Mouse (Mus musculus) hindbrain, embryonic 14.5 days (tissue): Measurements from ENCODE around the gene Paqr5. TPM values are rescaled to one million over a fixed set of nuclear protein-coding genes. Genes with fewer than 3 reads are reported as not detected.

Experiments used
- ATAC-seq: fragments of 200-750 bp; cut with Nextera tagmentation; 2 replicates; pipeline ENCODE4 v1.8.0; 2017; ENCODE audit warnings: moderate number of reproducible peaks, mild to moderate bottlenecking, moderate TSS enrichment, moderate library complexity; ENCODE audit not compliant: low FRiP score
- DNase-seq: peaks from one replicate; pipeline ENCODE4 v3.0.0-alpha.2; 2015; ENCODE audit warnings: low spot score
- H3K27ac ChIP-seq: fragments of 300-500 bp; sonication (generic); 2 replicates; pipeline ENCODE4 v1.5.1; 2014; ENCODE audit warnings: mild to moderate bottlenecking, moderate library complexity
- H3K27me3 ChIP-seq: fragments of 300-500 bp; sonication (generic); 2 replicates; pipeline ENCODE4 v1.6.1; 2014; ENCODE audit warnings: mild to moderate bottlenecking, low read length, mixed read lengths; ENCODE audit not compliant: control insufficient read depth, insufficient read depth
- H3K36me3 ChIP-seq: fragments of 300-500 bp; sonication (generic); replicated peaks from 2 replicates; pipeline ENCODE4 v1.6.1; 2014; ENCODE audit not compliant: control insufficient read depth, insufficient read depth
- H3K4me1 ChIP-seq: fragments of 300-500 bp; sonication (generic); replicated peaks from 2 replicates; pipeline ENCODE4 v1.6.1; 2014; ENCODE audit warnings: antibody characterized with exemption, low read length, mixed read lengths; ENCODE audit not compliant: control insufficient read depth, insufficient read depth
- H3K4me2 ChIP-seq: fragments of 300-500 bp; sonication (generic); replicated peaks from 2 replicates; pipeline ENCODE4 v1.6.1; 2014; ENCODE audit warnings: mild to moderate bottlenecking, moderate library complexity
- H3K4me3 ChIP-seq: fragments of 300-500 bp; sonication (generic); replicated peaks from 2 replicates; pipeline ENCODE4 v1.5.1; 2014; ENCODE audit warnings: mild to moderate bottlenecking, low read length
- H3K9ac ChIP-seq: fragments of 300-500 bp; sonication (generic); 2 replicates; pipeline ENCODE4 v1.6.1; 2014
- H3K9me3 ChIP-seq: fragments of 300-500 bp; sonication (generic); 2 replicates; pipeline ENCODE4 v1.6.1; 2016; ENCODE audit warnings: low read length; ENCODE audit not compliant: control insufficient read depth
- WGBS: fragments of 180-500 bp; shearing (Covaris S2); extraction: QIAGEN DNeasy Blood & Tissue Kit; methylation state at CpG from one replicate; pipeline ENCODE4 v1.1.7; 2014; 5-methylcytosine and 5-hydroxymethylcytosine counted together
- polyA plus RNA-seq: library from polyadenylated mRNA; unstranded; fragments of >200 nt; fragmentation: Nextera tagmentation; extraction: Ambion mirVana; gene quantifications from 2 replicates; pipeline ENCODE4 v1.2.1, GENCODE M21; 2014

The Paqr5 gene
- polyA plus RNA-seq, 1 experiment from 2014 or later = 0.36 TPM

GRCm38 (mm10) chr9:62018229-62019093 is 8.2 kb downstream of the Paqr5 start:
- WGBS = 80% methylated on average over 14 of the region's 14 CpGs
- Histone ChIP-seq H3K9ac (no peak overlapping the region), H3K27me3 (no peaks in the 10 kb centered on the region), H3K27ac (no peak overlapping the region), H3K4me2 (no peak overlapping the region), H3K36me3 (no peaks in the 10 kb centered on the region), H3K9me3 (no peaks in the 10 kb centered on the region), H3K4me1 (no peaks in the 10 kb centered on the region), H3K4me3 (no peak overlapping the region)
- ATAC-seq = no peak
- no peak for DNase-seq

- Histone ChIP-seq H3K36me3 (no peaks in the 10 kb centered on the region), H3K9ac (no peak overlapping the region), H3K4me2 (no peak overlapping the region), H3K4me3 (no peak overlapping the region), H3K4me1 (no peaks in the 10 kb centered on the region), H3K27ac (no peak overlapping the region), H3K9me3 (no peaks in the 10 kb centered on the region), H3K27me3 (no peaks in the 10 kb centered on the region)
- ATAC-seq (no peak), DNase-seq (no peak)
- 91% methylated on average over 6 of the region's 6 CpGs for WGBS
Measured at GRCm38 (mm10) chr9:62017329-62017728, 9.3 kb downstream of the Paqr5 start.

- WGBS = 63% methylated on average over 3 of the region's 3 CpGs
- Histone ChIP-seq H3K4me2 (no peak overlapping the region), H3K9ac (no peak overlapping the region), H3K27me3 (no peaks in the 10 kb centered on the region), H3K9me3 (no peaks in the 10 kb centered on the region), H3K27ac (no peak overlapping the region), H3K36me3 (no peaks in the 10 kb centered on the region), H3K4me3 (no peak overlapping the region), H3K4me1 (no peaks in the 10 kb centered on the region)
- DNase-seq = no peak
- ATAC-seq = no peak
Measured at GRCm38 (mm10) chr9:62015504-62015903, 11.2 kb downstream of the Paqr5 start.

GRCm38 (mm10) chr9:62013316-62014097 is 13.1 kb downstream of the Paqr5 start:
- no peaks in the 10 kb centered on the region for H3K4me1 ChIP-seq
- no peaks in the 10 kb centered on the region for H3K27me3 ChIP-seq
- DNase-seq (no peak), ATAC-seq (no peak)
- no peak overlapping the region for H3K4me2 ChIP-seq
- no peak overlapping the region for H3K9ac ChIP-seq
- H3K4me3 ChIP-seq = no peak overlapping the region
- H3K9me3 ChIP-seq = no peaks in the 10 kb centered on the region
- WGBS = 78% methylated on average over 12 of the region's 12 CpGs
- no peaks in the 10 kb centered on the region for H3K36me3 ChIP-seq
- no peak overlapping the region for H3K27ac ChIP-seq

GRCm38 (mm10) chr9:62008360-62008759 is 18.3 kb downstream of the Paqr5 start:
- no peak overlapping the region for H3K27ac ChIP-seq
- DNase-seq (no peak), ATAC-seq (no peak)
- no peaks in the 10 kb centered on the region for H3K27me3 ChIP-seq
- no peak overlapping the region for H3K4me3 ChIP-seq
- H3K9me3 ChIP-seq = no peaks in the 10 kb centered on the region
- WGBS = 69% methylated on average over 5 of the region's 5 CpGs
- no peak overlapping the region for H3K9ac ChIP-seq
- H3K36me3 ChIP-seq = no peaks in the 10 kb centered on the region
- H3K4me2 ChIP-seq = no peak overlapping the region
- H3K4me1 ChIP-seq = 0 out of 2 replicates have a peak, but pooled peaks cover 4% of the 10 kb centered on the region

GRCm38 (mm10) chr9:62007028-62007427 is 19.6 kb downstream of the Paqr5 start:
- Histone ChIP-seq H3K27me3 (no peaks in the 10 kb centered on the region), H3K4me1 (0 out of 2 replicates have a peak, but pooled peaks cover 6% of the 10 kb centered on the region), H3K4me2 (no peak overlapping the region), H3K4me3 (no peak overlapping the region), H3K36me3 (no peaks in the 10 kb centered on the region), H3K9ac (no peak overlapping the region), H3K27ac (no peak overlapping the region), H3K9me3 (no peaks in the 10 kb centered on the region)
- DNase-seq (no peak), ATAC-seq (no peak)
- WGBS = 77% methylated on average over 4 of the region's 4 CpGs

- H3K4me2 ChIP-seq = no peak overlapping the region
- no peak overlapping the region for H3K4me3 ChIP-seq
- H3K36me3 ChIP-seq = no peaks in the 10 kb centered on the region
- no peaks in the 10 kb centered on the region for H3K9me3 ChIP-seq
- no peak for ATAC-seq
- no peaks in the 10 kb centered on the region for H3K27me3 ChIP-seq
- WGBS = 28% methylated on average over 2 of the region's 2 CpGs
- H3K9ac ChIP-seq = no peak overlapping the region
- H3K4me1 ChIP-seq = 0 out of 2 replicates have a peak, but pooled peaks cover 6% of the 10 kb centered on the region
- no peak overlapping the region for H3K27ac ChIP-seq
- no peak for DNase-seq
Measured at GRCm38 (mm10) chr9:62003611-62004010, 23.0 kb downstream of the Paqr5 start.

- DNase-seq (no peak), ATAC-seq (no peak)
- no peaks in the 10 kb centered on the region for H3K36me3 ChIP-seq
- H3K9ac ChIP-seq = no peak overlapping the region
- no peak overlapping the region for H3K4me2 ChIP-seq
- no peak overlapping the region for H3K27ac ChIP-seq
- no peaks in the 10 kb centered on the region for H3K27me3 ChIP-seq
- H3K4me3 ChIP-seq = no peak overlapping the region
- H3K4me1 ChIP-seq = 0 out of 2 replicates have a peak, but pooled peaks cover 6% of the 10 kb centered on the region
- 85% methylated on average over 6 of the region's 6 CpGs for WGBS
- no peaks in the 10 kb centered on the region for H3K9me3 ChIP-seq
Measured at GRCm38 (mm10) chr9:61999653-62000420, 26.8 kb downstream of the Paqr5 start.

- Histone ChIP-seq H3K4me1 (no peaks in the 10 kb centered on the region), H3K36me3 (no peaks in the 10 kb centered on the region), H3K9me3 (no peaks in the 10 kb centered on the region), H3K27me3 (no peaks in the 10 kb centered on the region), H3K4me2 (no peak overlapping the region), H3K4me3 (no peak overlapping the region), H3K27ac (no peak overlapping the region), H3K9ac (no peak overlapping the region)
- no peak for ATAC-seq
- 51% methylated on average over 6 of the region's 6 CpGs for WGBS
- peak; percentile 52 for DNase-seq
Measured at GRCm38 (mm10) chr9:61997860-61998259, 28.8 kb downstream of the Paqr5 start.
